ENCODE assay signal across 20 mouse cellular contexts in genomic region chrX:142516406-142517131, GRCm38 (mm10).
DNase-seq lines count a peak whose midpoint lies in the region; ATAC-seq and TF ChIP-seq lines count a peak whose summit lies in the region.
"Had no signal": no experiment of that assay in that cellular context is flagged by ENCODE, and none has a peak within 500 bp of the region (broad histone marks: within the 10 kb centered on the region; RNA-seq: fewer than 3 reads in every experiment).

No protein-coding gene starts in this region.

- H3K9me3 ChIP-seq in intestine, embryonic 16.5 days (ENCODE audit: control insufficient read depth, low read length): no peaks in the 10 kb centered on the region
- H3K9me3 ChIP-seq in intestine, postnatal 0 days (ENCODE audit: control insufficient read depth): no peaks in the 10 kb centered on the region
- H3K9me3 ChIP-seq in hindbrain, embryonic 16.5 days (ENCODE audit: control insufficient read depth, low read length): no peaks in the 10 kb centered on the region
- H3K9me3 ChIP-seq: embryonic facial prominence, embryonic 10.5 days; forebrain, embryonic 13.5 days; hindbrain, embryonic 15.5 days; limb, embryonic 13.5 days had no signal

- no peak overlapping the region for H3K4me3 ChIP-seq in intestine, embryonic 16.5 days (ENCODE audit: low read length)
- no peak overlapping the region for H3K4me3 ChIP-seq in intestine, postnatal 0 days (ENCODE audit: low read depth, low read length)
- H3K4me3 ChIP-seq in hindbrain, embryonic 16.5 days (ENCODE audit: low read length): no peak overlapping the region
- H3K4me3 ChIP-seq: embryonic facial prominence, embryonic 10.5 days; forebrain, embryonic 13.5 days; hindbrain, embryonic 15.5 days; limb, embryonic 13.5 days had no signal

- no peak for TF ChIP-seq CTCF in intestine, postnatal 0 days (IDR thresholded peaks at IDR 0.05; ENCODE audit: low read depth)

- no peaks in the 10 kb centered on the region for H3K27me3 ChIP-seq in intestine, embryonic 16.5 days (replicated peaks; ENCODE audit: control insufficient read depth, insufficient read depth, low read length)
- no peaks in the 10 kb centered on the region for H3K27me3 ChIP-seq in intestine, postnatal 0 days (replicated peaks; ENCODE audit: control insufficient read depth, insufficient read depth, low read length)
- no peaks in the 10 kb centered on the region; the same call in 1 of the 2 replicates for H3K27me3 ChIP-seq in hindbrain, embryonic 16.5 days (replicated peaks; ENCODE audit: control insufficient read depth, insufficient read depth, low read length)
- H3K27me3 ChIP-seq: forebrain, embryonic 13.5 days; hindbrain, embryonic 15.5 days had no signal

- no peaks in the 10 kb centered on the region for H3K36me3 ChIP-seq in intestine, embryonic 16.5 days (ENCODE audit: control insufficient read depth, insufficient read depth, low read length)
- H3K36me3 ChIP-seq in intestine, postnatal 0 days (ENCODE audit: control insufficient read depth, insufficient read depth): no peaks in the 10 kb centered on the region
- H3K36me3 ChIP-seq in hindbrain, embryonic 16.5 days (ENCODE audit: control insufficient read depth, insufficient read depth, low read length): no peaks in the 10 kb centered on the region
- H3K36me3 ChIP-seq: embryonic facial prominence, embryonic 10.5 days; hindbrain, embryonic 15.5 days; limb, embryonic 13.5 days had no signal

- H3K4me2 ChIP-seq in intestine, embryonic 16.5 days (ENCODE audit: low read depth, low read length): no peak overlapping the region
- no peak overlapping the region for H3K4me2 ChIP-seq in intestine, postnatal 0 days (replicated peaks; ENCODE audit: low read depth)
- H3K4me2 ChIP-seq in hindbrain, embryonic 16.5 days (ENCODE audit: low read length): no peak overlapping the region
- H3K4me2 ChIP-seq: forebrain, embryonic 13.5 days; hindbrain, embryonic 15.5 days; limb, embryonic 13.5 days; midbrain, embryonic 11.5 days had no signal

- 0 out of 2 replicates have a peak, but pooled peaks have one; percentile 50 for ATAC-seq in intestine, embryonic 16.5 days
- no peak for ATAC-seq in intestine, postnatal 0 days
- ATAC-seq in hindbrain, embryonic 16.5 days: no peak
- ATAC-seq: forebrain, embryonic 13.5 days had no signal

- H3K9ac ChIP-seq in intestine, embryonic 16.5 days (ENCODE audit: low read depth, low read length): no peak overlapping the region
- no peak overlapping the region for H3K9ac ChIP-seq in intestine, postnatal 0 days (ENCODE audit: low read depth, low read length)
- no peak overlapping the region for H3K9ac ChIP-seq in hindbrain, embryonic 16.5 days (ENCODE audit: low read depth, low read length)
- H3K9ac ChIP-seq: forebrain, embryonic 13.5 days; hindbrain, embryonic 15.5 days; limb, embryonic 13.5 days had no signal

- no peak overlapping the region for H3K27ac ChIP-seq in intestine, embryonic 16.5 days (ENCODE audit: low read length)
- no peak overlapping the region for H3K27ac ChIP-seq in intestine, postnatal 0 days (ENCODE audit: low read depth, low read length)
- no peak overlapping the region for H3K27ac ChIP-seq in hindbrain, embryonic 16.5 days (ENCODE audit: low read depth, low read length)
- H3K27ac ChIP-seq: embryonic facial prominence, embryonic 10.5 days; forebrain, embryonic 13.5 days; hindbrain, embryonic 15.5 days; limb, embryonic 13.5 days had no signal

- WGBS in intestine, embryonic 16.5 days: 72% methylated on average over 5 of the region's 5 CpGs
- WGBS in intestine, postnatal 0 days: 64% methylated on average over 5 of the region's 5 CpGs
- WGBS in hindbrain, embryonic 16.5 days: 91% methylated on average over 5 of the region's 5 CpGs

- no peaks in the 10 kb centered on the region for H3K4me1 ChIP-seq in intestine, embryonic 16.5 days (ENCODE audit: control insufficient read depth, insufficient read depth, low read length)
- H3K4me1 ChIP-seq in intestine, postnatal 0 days (replicated peaks; ENCODE audit: control insufficient read depth, insufficient read depth, low read length): no peaks in the 10 kb centered on the region
- no peaks in the 10 kb centered on the region for H3K4me1 ChIP-seq in hindbrain, embryonic 16.5 days (ENCODE audit: control insufficient read depth, insufficient read depth, low read depth, low read length)
- H3K4me1 ChIP-seq: embryonic facial prominence, embryonic 10.5 days; forebrain, embryonic 13.5 days; hindbrain, embryonic 15.5 days; limb, embryonic 13.5 days had no signal

- peak; percentile 68 for DNase-seq in 416B (ENCODE audit: low read depth)
- DNase-seq in gonadal fat pad, adult 2 months (ENCODE audit: low read depth): peak; percentile 70
- peak; percentile 15 to 30 for DNase-seq in lung, postnatal 4 days
- no peak for DNase-seq in urinary bladder, adult 2 months (ENCODE audit: low spot score)
- DNase-seq: cerebellum, adult 8-10 months; gastrocnemius, postnatal 10 days; heart, adult 18-20 months; heart, postnatal 36 days; kidney, adult 11 months; layer of hippocampus, postnatal 36 days; thymus, adult 18-20 months; thymus, postnatal 4 days had no signal
